Mouse (Mus musculus): ENCODE measurements around the gene Gnb1.

Gnb1 gene

GRCm38 (mm10) chr4:155560932-155561331 lies 69.8 kb downstream of the Gnb1 start:
- no peak; the same call in 1 of the 2 replicates for TF ChIP-seq GATA4 (IDR thresholded peaks at IDR 0.05; ENCODE audit: insufficient replicate concordance, low read length)

- TF ChIP-seq GATA4 (IDR thresholded peaks at IDR 0.05; ENCODE audit: insufficient replicate concordance, low read length): no peak
Observed at GRCm38 (mm10) chr4:155561661-155562442, 70.7 kb downstream of the Gnb1 start, which contains the start of gene Nadk. TSS of gene Nadk (plus strand) at chr4:155562378.

GRCm38 (mm10) chr4:155562725-155563399 lies 71.7 kb downstream of the Gnb1 start:
- no peak for TF ChIP-seq GATA4 (IDR thresholded peaks at IDR 0.05; ENCODE audit: insufficient replicate concordance, low read length)

GRCm38 (mm10) chr4:155563400-155564231 lies 72.5 kb downstream of the Gnb1 start:
- TF ChIP-seq GATA4 (IDR thresholded peaks at IDR 0.05; ENCODE audit: insufficient replicate concordance, low read length): no peak

- no peak for TF ChIP-seq GATA4 (IDR thresholded peaks at IDR 0.05; ENCODE audit: insufficient replicate concordance, low read length)
Observed at GRCm38 (mm10) chr4:155564315-155565069, 73.3 kb downstream of the Gnb1 start.

GRCm38 (mm10) chr4:155566555-155566954 lies 75.4 kb downstream of the Gnb1 start:
- TF ChIP-seq GATA4 (IDR thresholded peaks at IDR 0.05; ENCODE audit: insufficient replicate concordance, low read length): no peak

- no peak for TF ChIP-seq GATA4 (IDR thresholded peaks at IDR 0.05; ENCODE audit: insufficient replicate concordance, low read length)
Observed at GRCm38 (mm10) chr4:155568170-155568569, 77.0 kb downstream of the Gnb1 start.

- TF ChIP-seq GATA4 (IDR thresholded peaks at IDR 0.05; ENCODE audit: insufficient replicate concordance, low read length): no peak
Observed at GRCm38 (mm10) chr4:155568632-155569370, 77.6 kb downstream of the Gnb1 start.

- no peak for TF ChIP-seq GATA4 (IDR thresholded peaks at IDR 0.05; ENCODE audit: insufficient replicate concordance, low read length)
Observed at GRCm38 (mm10) chr4:155569818-155570217, 78.7 kb downstream of the Gnb1 start.

- TF ChIP-seq GATA4 (IDR thresholded peaks at IDR 0.05; ENCODE audit: insufficient replicate concordance, low read length): no peak
Observed at GRCm38 (mm10) chr4:155571442-155571841, 80.3 kb downstream of the Gnb1 start.

- TF ChIP-seq GATA4 (IDR thresholded peaks at IDR 0.05; ENCODE audit: insufficient replicate concordance, low read length): no peak
Observed at GRCm38 (mm10) chr4:155573155-155573554, 82.0 kb downstream of the Gnb1 start.

- TF ChIP-seq GATA4 (IDR thresholded peaks at IDR 0.05; ENCODE audit: insufficient replicate concordance, low read length): peak; percentile 40; the same call in 1 of the 2 replicates
Observed at GRCm38 (mm10) chr4:155573876-155574275, 82.7 kb downstream of the Gnb1 start.

- no peak; the same call in 1 of the 2 replicates for TF ChIP-seq GATA4 (IDR thresholded peaks at IDR 0.05; ENCODE audit: insufficient replicate concordance, low read length)
Observed at GRCm38 (mm10) chr4:155574931-155575330, 83.8 kb downstream of the Gnb1 start.

- no peak for TF ChIP-seq GATA4 (IDR thresholded peaks at IDR 0.05; ENCODE audit: insufficient replicate concordance, low read length)
Observed at GRCm38 (mm10) chr4:155575521-155575920, 84.4 kb downstream of the Gnb1 start.
